Mouse (Mus musculus): ENCODE results near the gene Opn3. TPM values are rescaled to one million over a fixed set of nuclear protein-coding genes. Genes with fewer than 3 reads are reported as not detected.

Opn3 gene
- polyA plus RNA-seq, 1 experiment, result 4.5 TPM

DNA sequence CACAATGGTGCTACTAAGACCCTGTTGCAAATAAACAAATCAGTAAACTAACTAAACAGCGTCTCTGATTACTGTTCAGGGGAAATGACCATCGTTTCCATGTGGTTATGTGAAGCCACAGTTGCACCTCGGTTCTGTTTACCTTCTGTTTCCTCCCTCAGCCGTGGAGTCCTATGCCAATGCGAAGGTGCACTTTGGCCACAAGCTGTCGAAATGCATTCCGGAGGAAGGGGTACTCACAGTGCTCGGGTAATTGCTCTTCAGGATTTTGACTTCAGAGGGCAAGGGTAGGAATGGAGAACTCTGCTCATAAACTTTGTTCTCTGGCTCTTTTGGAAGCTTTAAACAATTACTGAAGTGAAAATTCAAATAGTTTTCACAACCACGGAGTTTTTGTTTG, 45.6 kb downstream of the Opn3 start:
- no peak for TF ChIP-seq CTCF (IDR thresholded peaks at IDR 0.05; ENCODE audit: borderline replicate concordance, extremely low read depth, insufficient read depth, insufficient read length)
- no peak for TF ChIP-seq POLR2A (IDR thresholded peaks at IDR 0.05; ENCODE audit: borderline replicate concordance, extremely low read depth, insufficient read depth, insufficient read length, poor library complexity, severe bottlenecking)

DNA sequence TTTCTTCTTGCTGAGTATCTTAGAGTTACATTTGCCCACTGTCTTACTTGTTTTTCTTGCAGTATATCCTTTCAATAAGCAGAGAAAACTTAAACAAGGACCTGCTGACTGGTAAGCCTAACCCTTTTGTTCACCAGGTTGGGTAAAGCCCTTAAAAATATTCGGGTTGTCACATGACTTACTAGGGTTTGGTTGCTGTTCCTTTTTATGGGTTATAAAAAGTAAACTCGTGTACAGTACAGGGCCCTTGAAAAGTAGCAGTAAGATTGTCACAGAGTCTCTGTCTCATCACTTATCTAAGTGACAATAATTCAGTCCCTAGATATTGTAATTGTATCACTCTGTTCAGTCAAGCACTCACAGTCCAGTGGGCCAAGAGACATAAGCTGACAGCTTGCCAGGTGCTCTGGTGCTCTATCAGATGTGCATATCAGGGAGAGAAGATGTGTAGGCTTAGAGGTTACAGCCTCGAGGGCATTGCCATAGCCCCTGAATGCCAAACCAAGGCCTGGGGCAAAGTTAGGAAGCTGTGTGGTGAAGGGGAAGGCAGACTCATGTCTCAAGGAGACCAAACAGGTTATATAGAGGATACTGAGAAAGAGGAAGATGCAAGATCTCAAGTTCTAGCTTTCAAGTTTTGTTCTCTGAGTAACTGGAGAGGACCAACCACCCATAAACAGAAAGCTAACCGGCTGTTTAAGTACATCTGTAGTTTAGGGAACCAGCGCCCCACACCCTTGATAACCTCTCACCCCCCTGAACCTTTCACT, 48.9 kb downstream of the Opn3 start:
- DNase-seq (ENCODE audit: low read depth), result no peak
- TF ChIP-seq CTCF (IDR thresholded peaks at IDR 0.05; ENCODE audit: borderline replicate concordance, extremely low read depth, insufficient read depth, insufficient read length) (no peak), POLR2A (IDR thresholded peaks at IDR 0.05; ENCODE audit: borderline replicate concordance, extremely low read depth, insufficient read depth, insufficient read length, poor library complexity, severe bottlenecking) (no peak)

More for the DNA sequence above, 45.6 kb downstream of the Opn3 start:
- no peak for DNase-seq (ENCODE audit: low read depth)

DNA sequence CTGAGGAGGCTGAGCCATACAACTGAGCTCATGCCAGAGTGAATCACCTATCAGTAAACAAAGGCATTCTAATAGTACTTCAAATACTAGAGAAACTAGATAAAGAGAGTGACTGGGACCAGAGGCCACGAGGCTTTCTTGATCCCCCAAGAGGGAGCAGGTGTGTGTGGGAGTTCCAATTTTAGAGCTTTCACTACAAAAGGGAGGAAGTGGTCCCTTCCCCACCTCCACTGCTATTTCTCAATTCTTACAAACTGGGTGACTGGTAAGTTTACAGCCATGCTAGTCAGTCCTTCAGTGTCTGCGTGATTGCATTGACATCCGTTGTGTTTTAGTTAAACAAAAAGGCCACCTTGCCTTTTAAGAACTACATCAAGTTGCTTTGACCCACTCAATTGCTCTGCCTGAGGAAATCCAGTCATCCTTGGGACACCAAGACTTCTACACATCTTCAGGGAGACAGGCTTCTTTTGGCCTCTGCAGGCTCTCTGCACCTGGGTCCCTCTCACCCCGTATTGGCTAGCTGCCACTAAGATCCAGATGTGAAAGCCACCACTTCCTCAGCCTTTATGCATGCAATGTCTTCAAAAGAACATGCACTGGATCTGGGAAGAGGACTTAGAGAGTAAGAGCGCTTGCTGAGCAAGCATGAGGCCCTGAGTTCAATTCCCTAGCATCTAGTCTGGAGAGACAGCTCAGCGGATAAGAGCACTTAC, 52.0 kb downstream of the Opn3 start:
- TF ChIP-seq POLR2A (IDR thresholded peaks at IDR 0.05; ENCODE audit: borderline replicate concordance, extremely low read depth, insufficient read depth, insufficient read length, poor library complexity, severe bottlenecking), result no peak
- TF ChIP-seq CTCF (IDR thresholded peaks at IDR 0.05; ENCODE audit: borderline replicate concordance, extremely low read depth, insufficient read depth, insufficient read length), result no peak

DNA sequence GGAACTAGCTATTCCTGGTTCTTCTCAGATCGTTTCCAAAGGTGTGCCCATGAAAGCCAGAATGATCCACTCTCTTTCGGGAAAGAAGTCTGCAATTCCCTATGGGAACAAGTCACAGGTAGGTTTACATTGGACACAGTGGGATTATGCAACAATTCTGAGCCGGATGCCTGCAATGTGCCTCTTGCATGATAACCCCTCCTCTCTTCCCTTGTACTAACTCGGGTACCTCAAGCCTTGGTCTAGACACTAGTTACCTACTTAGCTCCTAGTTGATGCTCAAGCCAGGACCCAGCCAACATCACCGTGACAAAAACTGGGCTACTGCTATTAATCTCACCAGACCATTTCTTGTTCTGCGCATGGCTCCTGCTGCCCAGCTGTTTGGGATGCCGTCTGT, 53.5 kb downstream of the Opn3 start:
- TF ChIP-seq POLR2A (IDR thresholded peaks at IDR 0.05; ENCODE audit: borderline replicate concordance, extremely low read depth, insufficient read depth, insufficient read length, poor library complexity, severe bottlenecking) (no peak), CTCF (IDR thresholded peaks at IDR 0.05; ENCODE audit: borderline replicate concordance, extremely low read depth, insufficient read depth, insufficient read length) (no peak)
- no peak for DNase-seq (ENCODE audit: low read depth)

More for the DNA sequence above, 52.0 kb downstream of the Opn3 start:
- DNase-seq (ENCODE audit: low read depth), result no peak

- no peak for TF ChIP-seq POLR2A (IDR thresholded peaks at IDR 0.05; ENCODE audit: borderline replicate concordance, extremely low read depth, insufficient read depth, insufficient read length, poor library complexity, severe bottlenecking)
- TF ChIP-seq CTCF (IDR thresholded peaks at IDR 0.05; ENCODE audit: borderline replicate concordance, extremely low read depth, insufficient read depth, insufficient read length), result no peak
- DNase-seq (ENCODE audit: low read depth), result no peak
Measured at GRCm38 (mm10) chr1:175637677-175638076, 54.9 kb downstream of the Opn3 start.

- TF ChIP-seq POLR2A (IDR thresholded peaks at IDR 0.05; ENCODE audit: borderline replicate concordance, extremely low read depth, insufficient read depth, insufficient read length, poor library complexity, severe bottlenecking) (no peak), CTCF (IDR thresholded peaks at IDR 0.05; ENCODE audit: borderline replicate concordance, extremely low read depth, insufficient read depth, insufficient read length) (no peak)
- no peak for DNase-seq (ENCODE audit: low read depth)
Measured at GRCm38 (mm10) chr1:175632470-175632869, 60.1 kb downstream of the Opn3 start.

DNA sequence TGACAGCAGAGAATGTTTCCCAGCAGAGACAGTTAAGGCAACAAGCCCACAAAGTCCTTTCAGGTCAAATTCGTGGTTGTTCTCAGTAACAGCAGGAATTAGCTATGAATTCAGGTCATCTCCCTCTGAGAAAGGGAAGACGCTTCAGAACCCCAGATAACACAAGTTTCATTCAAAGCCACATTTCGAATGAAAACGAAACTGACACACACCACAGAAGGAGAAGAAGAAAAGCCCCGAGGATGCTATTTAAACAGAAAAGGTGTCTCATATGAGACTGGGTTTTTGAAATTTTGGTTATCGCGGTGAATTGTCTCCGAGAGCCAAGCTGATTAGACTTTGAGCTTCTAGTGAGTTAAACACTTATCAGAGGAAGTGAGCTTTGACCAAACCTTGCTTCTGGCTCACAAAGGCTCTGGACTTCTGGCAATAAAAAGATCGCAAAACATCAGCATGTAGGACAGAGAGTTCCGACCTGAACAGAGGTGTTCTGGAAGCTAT, 60.8 kb downstream of the Opn3 start:
- no peak for DNase-seq (ENCODE audit: low read depth)
- TF ChIP-seq CTCF (IDR thresholded peaks at IDR 0.05; ENCODE audit: borderline replicate concordance, extremely low read depth, insufficient read depth, insufficient read length) (no peak), POLR2A (IDR thresholded peaks at IDR 0.05; ENCODE audit: borderline replicate concordance, extremely low read depth, insufficient read depth, insufficient read length, poor library complexity, severe bottlenecking) (no peak)

DNA sequence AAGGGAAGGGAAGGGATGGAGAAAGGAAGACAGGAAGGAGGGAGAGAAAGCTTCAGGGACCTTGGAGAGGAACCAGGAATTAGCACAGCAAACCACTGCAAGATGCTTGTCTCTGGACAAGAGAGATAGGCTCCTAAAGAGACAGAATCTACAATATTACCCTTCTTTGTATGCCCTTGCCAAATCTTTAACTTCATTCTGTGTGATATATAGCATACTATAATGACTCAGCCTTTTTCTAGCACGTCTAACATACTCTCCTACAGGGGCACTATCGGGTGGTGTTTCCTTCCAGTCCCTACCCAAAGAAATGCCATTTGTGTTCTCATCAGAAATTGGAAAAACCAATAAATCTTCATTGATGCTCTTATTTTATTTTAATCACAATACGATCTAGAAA, 61.5 kb downstream of the Opn3 start:
- TF ChIP-seq POLR2A (IDR thresholded peaks at IDR 0.05; ENCODE audit: borderline replicate concordance, extremely low read depth, insufficient read depth, insufficient read length, poor library complexity, severe bottlenecking) (no peak), CTCF (IDR thresholded peaks at IDR 0.05; ENCODE audit: borderline replicate concordance, extremely low read depth, insufficient read depth, insufficient read length) (no peak)
- no peak for DNase-seq (ENCODE audit: low read depth)

DNA sequence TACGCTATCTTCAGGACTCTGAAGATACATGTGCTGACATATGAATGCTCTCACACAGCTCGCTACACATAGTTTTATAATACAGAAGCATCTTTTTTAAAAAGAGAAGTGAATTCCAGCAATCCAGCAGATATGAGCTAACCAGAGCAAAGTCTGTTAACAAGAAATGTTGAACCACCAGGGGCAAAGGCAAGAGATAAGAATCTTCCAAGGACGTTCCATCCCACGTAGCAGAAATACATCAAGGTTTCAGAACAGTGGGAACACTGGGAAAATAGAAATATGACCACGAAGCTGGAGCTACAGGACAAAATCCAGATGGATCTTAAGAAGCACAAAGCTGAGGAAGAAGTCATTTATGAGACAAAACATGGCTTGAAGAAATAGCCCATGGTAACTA, 62.2 kb downstream of the Opn3 start:
- no peak for DNase-seq (ENCODE audit: low read depth)
- no peak for TF ChIP-seq CTCF (IDR thresholded peaks at IDR 0.05; ENCODE audit: borderline replicate concordance, extremely low read depth, insufficient read depth, insufficient read length)
- TF ChIP-seq POLR2A (IDR thresholded peaks at IDR 0.05; ENCODE audit: borderline replicate concordance, extremely low read depth, insufficient read depth, insufficient read length, poor library complexity, severe bottlenecking), result no peak

GRCm38 (mm10) chr1:175629248-175629647, 63.3 kb downstream of the Opn3 start:
- TF ChIP-seq CTCF (IDR thresholded peaks at IDR 0.05; ENCODE audit: borderline replicate concordance, extremely low read depth, insufficient read depth, insufficient read length) (no peak), POLR2A (IDR thresholded peaks at IDR 0.05; ENCODE audit: borderline replicate concordance, extremely low read depth, insufficient read depth, insufficient read length, poor library complexity, severe bottlenecking) (no peak)
- DNase-seq (ENCODE audit: low read depth), result no peak

- no peak for TF ChIP-seq POLR2A (IDR thresholded peaks at IDR 0.05; ENCODE audit: borderline replicate concordance, extremely low read depth, insufficient read depth, insufficient read length, poor library complexity, severe bottlenecking)
- peak; percentile 42; the same call in 1 of the 2 replicates for TF ChIP-seq CTCF (IDR thresholded peaks at IDR 0.05; ENCODE audit: borderline replicate concordance, extremely low read depth, insufficient read depth, insufficient read length)
- DNase-seq (ENCODE audit: low read depth), result peak; percentile 76
Measured at GRCm38 (mm10) chr1:175625990-175626692, 66.4 kb downstream of the Opn3 start.
